In the genomic region with DNA sequence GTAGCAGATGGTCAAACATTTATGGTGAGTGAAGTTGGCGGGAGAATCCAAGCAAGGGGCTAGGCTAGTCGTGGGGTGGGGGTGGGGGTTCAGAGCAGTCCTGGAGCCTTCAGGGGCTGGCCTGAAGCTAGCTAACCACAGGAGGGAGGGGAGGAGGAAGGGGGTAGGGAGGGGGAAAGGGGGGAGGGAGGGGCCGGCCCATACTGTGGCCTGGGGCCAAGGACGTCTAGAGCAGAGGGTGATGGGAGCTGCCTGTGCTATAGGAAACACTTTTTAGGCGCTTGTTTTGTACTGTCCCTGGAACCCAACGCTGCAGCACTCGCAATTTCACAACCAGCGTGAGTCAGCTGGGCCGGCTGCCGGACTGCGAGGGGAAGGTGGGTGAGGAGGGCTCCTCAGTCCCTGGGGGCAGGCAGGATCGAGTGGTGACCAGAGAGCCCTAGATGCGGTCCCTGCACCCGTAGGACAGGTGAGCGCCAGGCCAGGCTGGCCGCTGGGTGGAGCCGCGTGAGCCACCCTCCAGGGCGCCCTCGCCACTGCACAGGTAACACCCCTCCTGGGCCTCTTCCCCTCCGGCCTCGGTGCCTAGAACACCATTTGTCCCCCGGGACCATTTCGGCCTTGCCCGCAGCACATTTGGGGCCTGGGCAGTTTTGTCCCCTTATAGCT, we compare ENCODE assay signal across 8 mouse cellular contexts. TPM values are rescaled to one million over a fixed set of nuclear protein-coding genes. Genes with fewer than 3 reads are reported as not detected.
A peak's percentile ranks its signal among the peaks of the same experiment; 100 is the strongest.
DNase-seq lines count a peak whose midpoint lies in the region; ATAC-seq and TF ChIP-seq lines count a peak whose summit lies in the region.

No protein-coding gene starts in this region.

- peak; percentile 87 for ATAC-seq in granulocyte monocyte progenitor cell, adult 5-6 weeks (replicated peaks; ENCODE audit: poor library complexity, severe bottlenecking)
- ATAC-seq in midbrain, embryonic 16.5 days = peak; percentile 85

- TF ChIP-seq POLR2A in thymus, adult 2 months (IDR thresholded peaks at IDR 0.05; ENCODE audit: control insufficient read depth, extremely low read depth, insufficient read depth, low read length, poor library complexity) = no peak
- no peak for TF ChIP-seq POLR2A in spleen, adult 2 months (IDR thresholded peaks at IDR 0.05; ENCODE audit: low read depth, low read length)

- peaks cover 2% of the 10 kb centered on the region for H3K4me1 ChIP-seq in thymus, adult 2 months (replicated peaks; ENCODE audit: control insufficient read depth, insufficient read depth, low read length)
- H3K4me1 ChIP-seq in midbrain, embryonic 16.5 days (ENCODE audit: control insufficient read depth, insufficient read depth, low read length) = peaks cover 4% of the 10 kb centered on the region; the same call in 1 of the 2 replicates
- peaks cover 2% of the 10 kb centered on the region; the same call in 1 of the 2 replicates for H3K4me1 ChIP-seq in spleen, adult 2 months (ENCODE audit: control insufficient read depth, insufficient read depth, insufficient read length)

- peak overlapping the region; percentile 78 for H3K9ac ChIP-seq in midbrain, embryonic 16.5 days (ENCODE audit: low read depth, low read length)

- peak overlapping the region; percentile 63 for H3K4me2 ChIP-seq in midbrain, embryonic 16.5 days (ENCODE audit: low read length)

- no peaks in the 10 kb centered on the region for H3K9me3 ChIP-seq in midbrain, embryonic 16.5 days (replicated peaks; ENCODE audit: control insufficient read depth, low read length, poor library complexity, severe bottlenecking)

- no peaks in the 10 kb centered on the region for H3K27me3 ChIP-seq in thymus, adult 2 months (ENCODE audit: control insufficient read depth, insufficient read depth, low read length)
- H3K27me3 ChIP-seq in midbrain, embryonic 16.5 days (ENCODE audit: control insufficient read depth, insufficient read depth, low read depth, low read length) = no peaks in the 10 kb centered on the region
- no peaks in the 10 kb centered on the region for H3K27me3 ChIP-seq in spleen, adult 2 months (ENCODE audit: control insufficient read depth, insufficient read depth, low read length)

- TF ChIP-seq CTCF in thymus, adult 2 months (IDR thresholded peaks at IDR 0.05; ENCODE audit: borderline replicate concordance, control insufficient read depth, extremely low read depth, insufficient read depth, low read length, poor library complexity) = no peak
- TF ChIP-seq CTCF in spleen, adult 2 months (IDR thresholded peaks at IDR 0.05; ENCODE audit: extremely low read depth, insufficient read depth, insufficient read length, insufficient replicate concordance) = no peak

- peak overlapping the region; percentile 91 for H3K4me3 ChIP-seq in thymus, adult 2 months (ENCODE audit: control insufficient read depth, insufficient read depth, low read length)
- peak overlapping the region; percentile 59 for H3K4me3 ChIP-seq in midbrain, embryonic 16.5 days (ENCODE audit: low read depth, low read length)
- peak overlapping the region; percentile 83 for H3K4me3 ChIP-seq in spleen, adult 2 months (ENCODE audit: extremely low read depth, insufficient read depth, insufficient read length)

- WGBS in thymus, adult 2 months = under 1% methylated on average over 25 of the region's 25 CpGs
- WGBS in midbrain, embryonic 16.5 days = 31% methylated on average over 19 of the region's 25 CpGs
- 23% methylated on average over 17 of the region's 25 CpGs for WGBS in spleen, adult 2 months

- DNase-seq in thymus, adult 2 months = peak; percentile 33
- DNase-seq in thymus, postnatal 0 days (ENCODE audit: low spot score) = no peak
- DNase-seq in embryo, embryonic 11 days = peak; percentile 73
- DNase-seq in kidney, adult 11 months = peak; percentile 56
- peak; percentile 62 for DNase-seq in liver
- DNase-seq in spleen, adult 2 months (ENCODE audit: low read depth in 1 of 2, low spot score in 2 of 2) = peak; percentile 15 to 21

- peak overlapping the region; percentile 89 for H3K27ac ChIP-seq in thymus, adult 2 months (ENCODE audit: control insufficient read depth, insufficient read depth, low read length)
- H3K27ac ChIP-seq in midbrain, embryonic 16.5 days (ENCODE audit: low read length) = peak overlapping the region; percentile 83
- peak overlapping the region; percentile 96 for H3K27ac ChIP-seq in spleen, adult 2 months (ENCODE audit: insufficient read depth, low read length)

- no peaks in the 10 kb centered on the region for H3K36me3 ChIP-seq in thymus, adult 2 months (ENCODE audit: control insufficient read depth, insufficient read depth, low read length)
- no peaks in the 10 kb centered on the region for H3K36me3 ChIP-seq in midbrain, embryonic 16.5 days (ENCODE audit: control insufficient read depth, insufficient read depth, low read length)
- H3K36me3 ChIP-seq in spleen, adult 2 months (ENCODE audit: control insufficient read depth, insufficient read depth, low read length) = no peaks in the 10 kb centered on the region; the same call in 1 of the 2 replicates

RNA-seq across cellular contexts. Expression of a gene that starts 0.5 kb away (rescaled TPM):
- polyA plus RNA-seq in thymus, adult 2 months (2012; rRNA removed) = 14.6 and 17.0 TPM in 2 replicates
- polyA plus RNA-seq in thymus, postnatal 0 days (2015; fragmentation: Nextera tagmentation; extraction: Ambion mirVana) = 68.3 and 76.3 TPM in 2 replicates
- 88.1 and 119 TPM in 2 replicates for total RNA-seq in granulocyte monocyte progenitor cell, adult 5-6 weeks (2014; fragmentation: Nextera tagmentation)
- total RNA-seq in granulocyte monocyte progenitor cell, adult 5-6 weeks (2017) = 91.0 and 91.3 TPM in 2 replicates
- polyA plus RNA-seq in midbrain, embryonic 16.5 days (2015; fragmentation: Nextera tagmentation; extraction: Ambion mirVana) = 106 and 121 TPM in 2 replicates
- 8.9 and 11.0 TPM in 2 replicates for polyA plus RNA-seq in spleen, adult 2 months (2012; rRNA removed)

RNA-seq across cellular contexts. Expression of a gene that starts 13.3 kb away (rescaled TPM):
- polyA plus RNA-seq in thymus, adult 2 months (2012; rRNA removed) = 8.9 and 9.1 TPM in 2 replicates
- 34.4 and 37.9 TPM in 2 replicates for polyA plus RNA-seq in thymus, postnatal 0 days (2015; fragmentation: Nextera tagmentation; extraction: Ambion mirVana)
- 11.4 and 16.9 TPM in 2 replicates for total RNA-seq in granulocyte monocyte progenitor cell, adult 5-6 weeks (2014; fragmentation: Nextera tagmentation)
- total RNA-seq in granulocyte monocyte progenitor cell, adult 5-6 weeks (2017) = 33.9 and 36.4 TPM in 2 replicates
- 36.8 and 37.3 TPM in 2 replicates for polyA plus RNA-seq in midbrain, embryonic 16.5 days (2015; fragmentation: Nextera tagmentation; extraction: Ambion mirVana)
- 3.7 and 5.0 TPM in 2 replicates for polyA plus RNA-seq in spleen, adult 2 months (2012; rRNA removed)
